Mouse (Mus musculus) kidney, postnatal 36 days (tissue): Measurements from ENCODE around the gene Hoxa13.

Source experiments
- DNase-seq, 2 experiments: peaks; one replicate each; pipeline ENCODE4 v3.0.0; 2021 to 2022; ENCODE audit warnings: mixed read lengths in 2 of 2

The Hoxa13 gene

DNA sequence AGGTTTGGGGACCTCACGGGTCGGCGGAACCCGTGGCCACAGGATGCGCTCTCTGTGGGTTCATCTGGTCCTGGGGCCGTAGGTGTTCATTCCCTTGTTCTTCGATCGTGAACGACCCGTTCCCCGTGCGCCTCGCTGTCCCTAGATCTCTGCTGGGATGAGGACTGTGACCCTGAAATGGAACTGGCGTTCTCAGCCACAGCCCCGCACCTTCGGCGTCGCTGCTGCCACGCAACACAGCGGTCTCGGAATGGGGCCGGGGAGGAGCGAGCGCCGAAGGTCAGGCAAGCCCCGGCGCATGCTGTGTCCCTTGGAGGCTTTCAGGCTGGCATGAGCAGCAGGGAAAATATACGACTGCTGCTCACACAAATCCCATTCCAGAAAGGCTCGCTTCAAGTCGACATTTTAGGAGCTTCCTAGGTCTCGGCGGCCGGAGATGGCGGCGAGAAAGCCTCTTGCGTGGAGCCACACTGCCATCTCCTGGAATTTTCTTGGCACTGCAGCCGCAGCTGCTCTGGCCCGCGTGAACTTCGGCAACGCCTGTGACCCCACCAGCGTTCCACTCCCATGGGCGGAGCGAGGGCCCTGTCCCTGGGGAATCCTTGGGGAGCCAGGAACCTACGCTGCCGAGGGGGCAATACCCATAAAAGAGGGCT lies 39.2 kb downstream of the Hoxa13 start, which contains the start of gene Hoxa7:
Gene Hoxa7 (minus strand): TSS at position 518 of the 656 bp plus-strand sequence.
- peak; percentile 95 to 97 for DNase-seq

DNA sequence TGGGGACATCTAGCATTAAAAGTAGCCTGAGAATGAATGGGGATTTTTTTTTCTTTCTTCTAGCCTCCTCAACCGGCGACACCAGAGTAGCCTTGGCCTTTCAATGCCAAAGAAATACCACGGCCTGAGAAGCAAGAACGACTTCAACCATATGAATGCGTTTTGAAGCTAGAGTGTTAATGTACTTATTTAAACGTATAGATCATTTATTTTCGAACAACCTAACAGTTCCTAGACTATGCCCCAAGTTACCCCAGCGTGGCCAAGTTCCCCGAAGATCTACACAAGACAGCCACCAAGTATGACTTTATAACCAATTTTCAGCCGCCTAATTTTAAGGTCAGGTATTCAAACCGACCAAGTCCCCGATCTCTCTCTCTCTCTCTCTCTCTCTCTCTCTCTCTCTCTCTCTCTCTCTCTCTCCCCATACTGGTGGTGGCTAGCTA lies 39.8 kb downstream of the Hoxa13 start:
- DNase-seq: peak in 1 of 2 experiments; percentile 27

DNA sequence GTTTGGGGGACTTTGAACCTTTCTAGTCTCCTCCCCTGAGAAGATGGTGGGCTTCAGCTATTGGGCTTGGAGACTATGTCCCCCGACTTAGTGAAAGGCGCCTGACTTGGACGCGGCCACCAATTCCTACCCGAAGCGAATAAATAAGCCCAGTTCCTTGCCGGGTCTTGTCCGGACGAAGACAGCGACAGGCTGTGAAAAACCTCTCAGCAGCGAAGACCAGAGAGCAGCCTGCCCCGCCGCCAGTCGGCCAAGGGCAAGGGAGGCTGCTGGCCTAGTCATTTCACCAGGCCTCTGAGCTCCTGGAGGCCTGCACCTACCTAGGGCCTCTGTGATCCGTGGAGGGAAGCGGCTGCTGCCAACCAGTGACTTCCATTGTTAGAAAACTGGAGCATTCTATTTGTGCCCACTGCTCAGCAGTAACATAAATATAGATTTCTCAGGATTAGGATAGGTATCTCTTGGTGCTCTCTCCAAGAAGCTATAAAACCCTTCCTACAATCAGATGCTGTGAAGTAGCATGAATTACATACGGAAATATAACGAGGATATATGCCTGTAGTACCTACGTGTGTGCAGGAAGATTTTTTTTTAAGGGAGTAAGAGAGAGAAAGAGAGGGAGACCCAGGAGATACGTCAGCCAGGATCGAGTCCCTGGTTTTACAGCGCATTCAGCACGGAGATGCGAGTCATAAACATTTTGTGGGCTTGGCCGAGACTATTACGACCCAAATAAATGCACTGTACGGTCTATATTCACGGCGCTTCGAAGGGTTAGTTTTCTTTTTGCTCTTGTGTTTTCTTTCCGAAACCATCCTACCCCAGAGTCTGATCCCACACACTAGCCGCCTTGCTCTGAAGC lies 40.4 kb downstream of the Hoxa13 start:
- DNase-seq: peak in 1 of 2 experiments; percentile 74

DNA sequence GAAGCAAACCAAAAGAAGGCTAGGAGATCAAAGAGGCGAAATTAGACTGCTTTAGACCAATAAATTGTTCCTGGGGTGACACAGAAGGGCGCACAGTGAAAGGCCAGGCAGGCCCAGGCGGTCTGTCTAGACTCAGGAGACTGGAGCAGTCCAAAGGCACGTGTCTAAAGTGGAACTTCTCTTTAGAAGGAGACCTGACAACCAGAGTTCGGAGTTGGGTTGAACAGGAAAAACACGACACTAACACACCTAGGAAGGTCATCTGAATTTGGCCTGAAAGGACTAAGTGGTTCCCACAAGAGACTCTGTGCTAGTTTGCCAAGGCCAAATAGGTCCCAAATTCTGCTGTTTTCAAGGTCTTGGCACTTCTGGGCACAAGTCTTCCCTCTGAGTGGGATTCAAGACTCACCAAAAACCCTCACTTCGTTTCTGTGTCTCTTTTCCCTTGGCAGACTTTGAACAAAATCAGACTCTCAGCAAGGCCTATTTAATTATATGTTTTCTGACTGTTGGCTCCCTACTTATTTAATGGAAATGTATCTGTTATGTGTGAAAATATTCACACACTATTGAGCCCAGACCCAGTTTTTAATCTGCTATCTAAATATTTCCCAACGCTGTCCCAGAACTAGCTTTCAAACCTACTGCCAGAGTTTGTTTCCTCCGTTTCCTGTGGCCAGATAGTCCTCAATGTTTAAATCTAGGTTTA lies 41.3 kb downstream of the Hoxa13 start:
- DNase-seq: peak in 1 of 2 experiments; percentile 50

DNA sequence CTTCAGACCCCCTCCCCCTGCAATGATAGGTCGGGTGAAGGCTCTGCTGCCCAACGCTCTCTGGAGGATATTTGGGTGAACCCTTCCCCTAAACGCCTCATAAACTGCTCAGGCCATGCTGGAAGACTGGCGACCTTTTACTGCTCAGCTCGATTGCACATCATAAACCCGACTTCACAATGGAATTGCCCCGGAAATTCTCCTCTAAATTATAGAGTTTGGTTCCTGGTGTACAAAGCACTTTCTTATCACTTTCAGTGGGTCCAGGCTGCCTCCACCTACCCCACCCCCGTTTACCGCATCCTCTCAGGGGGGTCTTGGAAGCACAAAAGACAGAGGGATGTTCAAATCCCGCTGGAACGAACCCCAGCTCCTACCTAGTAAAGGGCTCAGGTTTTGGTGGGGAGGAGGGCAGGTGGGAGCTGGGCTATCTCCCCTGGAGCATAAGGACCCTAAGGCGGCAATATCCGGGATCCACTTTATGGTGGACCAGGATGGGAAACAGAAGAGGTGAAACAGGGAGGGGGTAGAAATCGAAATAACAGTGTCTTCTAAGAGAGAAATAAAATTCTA lies 42.0 kb downstream of the Hoxa13 start:
- DNase-seq: peak in 1 of 2 experiments; percentile 40

DNA sequence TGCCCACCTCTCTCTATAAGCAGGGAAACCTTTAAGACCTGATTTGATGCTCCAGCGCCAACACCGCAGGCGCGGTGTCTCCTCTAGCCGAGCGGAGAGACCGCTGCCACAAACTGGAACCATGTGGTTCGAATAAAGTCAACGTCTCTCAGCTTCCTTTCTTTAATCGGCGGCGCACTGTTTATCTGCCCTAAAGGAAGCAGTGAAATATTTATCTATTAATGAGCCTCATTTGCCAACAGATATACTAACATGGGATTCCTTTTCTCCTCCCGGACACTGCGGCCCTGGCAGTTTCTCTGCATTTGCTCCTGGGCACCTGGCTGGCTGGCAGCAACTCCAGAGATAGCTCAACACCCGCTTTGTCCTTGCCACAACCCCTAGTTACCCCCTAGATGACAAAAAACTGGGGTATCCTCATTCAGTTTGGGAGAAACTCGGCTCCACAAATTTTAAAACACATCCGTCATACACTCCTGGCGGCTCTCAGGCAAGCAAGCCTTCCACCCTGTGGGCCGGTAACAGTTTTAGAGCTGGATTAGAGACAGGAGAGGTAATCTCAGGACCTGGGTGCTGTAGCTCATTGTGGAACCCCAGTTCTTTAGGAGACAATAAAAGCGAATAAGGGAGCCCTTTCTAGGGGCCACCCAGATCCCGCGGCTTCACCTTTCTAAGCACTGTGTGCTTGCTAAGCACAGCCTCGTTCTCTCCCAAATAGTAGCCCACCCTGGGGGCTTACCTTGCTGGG lies 42.6 kb downstream of the Hoxa13 start:
- peak in 1 of 2 experiments; percentile 58 for DNase-seq

DNA sequence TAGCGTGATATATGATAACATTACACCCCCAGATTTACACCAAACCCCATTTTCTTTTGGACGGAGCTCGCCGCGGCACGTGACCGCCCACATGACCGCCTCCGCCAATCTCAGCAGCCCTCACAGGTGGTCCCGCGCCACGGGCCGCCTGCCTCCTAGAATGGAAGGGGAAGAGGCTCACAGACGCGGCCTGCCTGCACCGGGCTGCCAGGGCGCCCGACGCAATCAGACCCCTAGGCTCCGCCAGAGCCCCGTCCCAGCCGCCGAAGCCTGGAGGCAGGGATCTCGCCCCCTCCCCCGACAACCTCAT lies 43.3 kb downstream of the Hoxa13 start:
- DNase-seq: peak; percentile 96

DNA sequence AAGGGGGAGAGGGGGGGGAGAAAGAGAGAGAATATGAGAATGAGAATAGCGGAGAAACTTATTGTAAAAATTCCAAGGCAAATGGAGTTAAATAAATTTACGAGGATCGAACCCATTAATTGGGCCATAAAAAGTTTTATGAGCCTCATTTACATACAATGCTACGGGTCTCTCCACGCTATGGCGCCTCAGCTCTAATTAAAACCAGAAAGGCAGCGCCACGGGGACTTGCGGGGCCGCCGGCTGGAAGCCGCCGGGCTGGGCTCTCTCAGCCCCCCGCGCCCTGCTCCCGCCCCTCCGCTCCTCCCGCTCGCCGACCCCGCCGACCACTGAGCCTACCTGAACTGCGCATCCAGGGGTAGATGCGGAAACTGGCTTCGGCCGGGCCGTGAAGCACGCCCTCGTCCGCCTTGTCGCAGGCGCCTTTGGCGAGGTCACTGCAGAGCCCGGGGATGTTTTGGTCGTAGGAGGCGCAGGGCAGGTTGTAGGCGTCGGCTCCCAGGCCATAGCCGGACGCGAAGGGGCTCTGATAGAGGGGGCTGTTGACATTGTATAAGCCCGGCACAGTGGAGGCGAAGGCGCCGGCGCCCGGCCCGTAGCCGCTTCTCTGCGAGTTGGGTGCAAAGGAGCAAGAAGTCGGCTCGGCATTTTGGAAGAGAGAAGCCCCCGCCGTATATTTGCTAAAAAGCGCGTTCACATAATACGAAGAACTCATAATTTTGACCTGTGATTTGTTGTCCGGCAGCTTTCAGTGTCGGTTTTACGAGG lies 43.8 kb downstream of the Hoxa13 start:
- DNase-seq: peak in 1 of 2 experiments; percentile 73

DNA sequence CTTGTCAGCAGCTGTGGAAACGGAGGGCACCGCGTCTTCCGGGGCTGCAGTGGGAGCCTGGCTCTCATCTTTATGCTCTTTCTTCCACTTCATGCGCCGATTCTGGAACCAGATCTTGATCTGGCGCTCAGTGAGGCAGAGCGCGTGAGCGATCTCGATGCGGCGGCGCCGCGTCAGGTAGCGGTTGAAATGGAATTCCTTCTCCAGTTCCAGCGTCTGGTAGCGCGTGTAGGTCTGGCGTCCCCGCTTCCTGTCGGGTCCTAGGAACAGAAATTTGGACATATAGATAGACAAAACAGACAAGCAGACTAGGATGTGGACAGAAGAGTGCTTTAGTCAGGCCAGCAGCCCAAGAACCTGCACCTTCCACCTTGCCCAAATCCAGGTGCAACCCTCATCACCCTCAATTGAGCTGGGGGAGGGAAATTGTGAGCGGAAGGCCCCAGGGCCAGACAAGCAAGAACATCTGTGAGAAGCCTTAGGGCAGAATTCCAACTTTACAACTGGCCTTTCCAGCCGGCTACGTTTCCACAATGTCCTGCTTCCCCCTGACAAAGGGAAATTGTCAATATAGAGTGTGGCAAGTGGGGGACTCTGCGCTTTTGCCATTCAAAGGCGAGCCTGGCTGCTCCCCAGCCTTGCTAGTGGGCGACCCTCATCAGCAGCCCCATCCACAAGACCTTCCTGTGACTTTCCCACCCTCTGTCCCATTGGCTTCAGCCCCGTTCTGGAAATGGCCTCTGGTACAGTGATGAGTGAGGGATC lies 44.7 kb downstream of the Hoxa13 start:
- DNase-seq: peak; percentile 12 to 64

DNA sequence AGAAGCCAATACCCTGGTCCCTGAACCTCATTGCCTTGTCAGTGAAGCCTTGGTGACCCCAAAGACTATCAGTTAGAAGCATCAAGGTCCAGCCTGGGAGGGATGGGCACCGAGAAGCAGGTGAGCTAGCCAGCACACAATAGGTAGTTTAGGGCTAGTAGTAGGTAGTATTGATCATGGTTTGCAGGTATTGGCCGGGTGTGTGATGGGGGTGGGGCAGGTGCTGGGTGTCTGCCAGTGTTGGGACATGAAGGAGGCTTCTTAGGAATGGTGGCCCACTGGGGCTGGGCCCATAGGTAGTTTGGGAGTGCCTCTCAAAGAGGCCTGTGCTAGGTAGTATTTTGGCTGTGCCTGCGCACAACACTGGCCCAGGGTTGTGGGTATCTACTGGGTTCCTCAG lies 45.6 kb downstream of the Hoxa13 start:
- peak in 1 of 2 experiments; percentile 45 for DNase-seq

DNA sequence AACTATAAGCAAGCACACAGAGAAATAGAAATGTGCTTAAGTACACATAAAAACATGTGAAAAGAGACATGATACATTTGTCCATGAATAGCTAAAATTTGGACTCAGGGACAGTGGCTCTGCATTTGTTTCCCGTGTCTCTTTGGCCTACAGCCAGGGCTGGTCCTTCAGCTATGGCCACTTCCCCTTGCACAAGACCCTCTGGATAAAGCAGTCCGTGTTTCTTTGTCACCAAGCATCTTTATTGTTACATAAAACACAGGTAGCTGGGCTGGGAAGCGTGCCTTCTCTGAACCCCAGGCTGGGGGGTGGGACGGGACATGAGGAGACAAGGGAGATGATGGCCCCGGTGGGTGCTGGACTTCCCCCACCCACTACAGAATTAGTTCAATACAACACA lies 46.4 kb downstream of the Hoxa13 start:
- peak in 1 of 2 experiments; percentile 49 for DNase-seq

DNA sequence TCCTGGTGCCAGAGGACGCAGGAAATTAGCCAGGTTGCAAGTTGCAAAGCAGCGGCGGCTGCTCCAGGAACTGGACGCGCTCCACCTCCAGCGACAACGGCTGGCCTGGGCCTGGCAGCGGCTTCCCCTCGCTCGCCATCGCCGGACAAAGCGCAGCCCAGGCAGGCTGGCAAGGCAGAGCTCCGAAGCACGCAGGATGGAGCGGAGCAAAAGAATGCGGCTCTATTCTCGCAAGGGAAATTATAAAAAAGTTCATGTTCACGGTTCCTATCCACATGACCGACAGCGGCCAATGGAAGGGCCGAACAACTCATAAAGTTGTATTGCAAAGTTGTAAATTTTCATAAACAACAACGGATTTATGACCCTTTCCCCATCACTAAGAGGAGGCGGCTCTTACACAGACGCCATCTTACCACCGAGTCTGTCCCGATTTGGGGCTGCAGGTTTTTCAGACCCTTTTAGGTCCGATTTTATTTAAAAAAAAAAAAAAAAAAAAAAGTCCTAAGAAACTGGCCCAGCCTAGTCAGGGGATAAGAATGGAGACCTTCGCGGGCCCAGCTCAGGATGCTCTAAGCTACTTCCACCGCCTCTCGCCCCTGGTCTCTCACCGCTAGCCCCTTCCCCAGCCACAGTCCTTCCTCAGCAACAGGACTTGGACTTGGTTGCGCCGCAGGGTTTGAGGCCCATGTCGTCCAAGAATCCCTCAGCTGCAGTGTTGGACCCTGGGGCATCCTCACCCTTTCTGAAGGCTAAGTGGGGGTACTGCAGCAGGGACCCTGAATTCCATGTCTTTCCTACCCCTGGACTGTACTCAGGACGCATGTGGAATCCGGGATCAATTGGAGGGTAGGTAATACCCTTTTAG lies 47.3 kb downstream of the Hoxa13 start, which contains the start of the genes Hoxa3 and Gm28308:
Gene Hoxa3 (minus strand): TSS at position 218 of the 868 bp plus-strand sequence.
Gene Gm28308 (minus strand): TSS at position 221 of the 868 bp plus-strand sequence.
- peak; percentile 85 to 88 for DNase-seq

DNA sequence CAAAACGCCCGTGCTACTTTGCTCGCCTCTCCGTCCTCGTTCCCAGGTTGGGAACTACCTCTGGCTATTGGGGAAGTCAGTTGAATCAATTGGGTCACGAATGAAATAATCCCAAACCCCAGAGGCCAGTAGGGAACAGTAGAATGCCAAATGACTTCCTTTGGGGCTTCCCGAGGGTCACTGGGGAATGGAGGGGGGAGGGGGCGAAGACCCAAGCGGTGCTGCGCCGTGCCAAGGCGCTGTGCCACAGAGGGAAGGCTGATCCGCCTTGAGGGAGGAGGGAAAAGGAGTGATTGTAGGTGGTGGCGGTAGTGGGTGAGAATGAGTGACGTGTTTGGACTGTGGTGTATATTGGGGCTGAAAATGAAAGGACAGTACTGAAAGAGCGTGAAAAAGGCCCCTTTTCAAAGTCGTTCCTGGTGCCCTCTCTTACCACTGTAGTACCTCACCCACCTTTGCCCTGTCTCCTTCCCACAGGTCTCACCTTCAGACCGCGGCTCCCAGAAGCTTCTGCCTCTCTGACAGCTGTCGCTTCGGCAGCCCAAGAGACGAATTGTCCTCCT lies 48.0 kb downstream of the Hoxa13 start:
- DNase-seq: peak; percentile 80 to 82

DNA sequence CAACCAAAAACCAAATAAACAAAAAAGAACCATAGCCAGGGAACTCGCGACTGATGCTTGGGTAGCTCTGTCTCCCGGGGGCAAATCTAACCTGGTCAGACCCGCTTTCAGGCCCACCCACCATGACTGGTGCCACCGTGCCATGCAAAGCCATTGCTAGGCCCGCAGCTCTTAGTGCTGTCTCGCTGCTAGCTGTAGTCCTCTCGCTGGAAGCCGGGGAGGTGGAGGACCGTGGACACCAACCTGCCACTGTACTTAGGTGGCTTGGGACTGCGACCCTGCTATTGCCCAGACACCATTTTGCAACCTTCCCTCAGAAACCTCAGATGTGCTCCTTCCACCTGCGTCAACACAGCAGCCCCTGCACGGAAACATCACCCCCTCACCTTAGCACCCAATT lies 48.7 kb downstream of the Hoxa13 start:
- peak in 1 of 2 experiments; percentile 55 for DNase-seq

DNA sequence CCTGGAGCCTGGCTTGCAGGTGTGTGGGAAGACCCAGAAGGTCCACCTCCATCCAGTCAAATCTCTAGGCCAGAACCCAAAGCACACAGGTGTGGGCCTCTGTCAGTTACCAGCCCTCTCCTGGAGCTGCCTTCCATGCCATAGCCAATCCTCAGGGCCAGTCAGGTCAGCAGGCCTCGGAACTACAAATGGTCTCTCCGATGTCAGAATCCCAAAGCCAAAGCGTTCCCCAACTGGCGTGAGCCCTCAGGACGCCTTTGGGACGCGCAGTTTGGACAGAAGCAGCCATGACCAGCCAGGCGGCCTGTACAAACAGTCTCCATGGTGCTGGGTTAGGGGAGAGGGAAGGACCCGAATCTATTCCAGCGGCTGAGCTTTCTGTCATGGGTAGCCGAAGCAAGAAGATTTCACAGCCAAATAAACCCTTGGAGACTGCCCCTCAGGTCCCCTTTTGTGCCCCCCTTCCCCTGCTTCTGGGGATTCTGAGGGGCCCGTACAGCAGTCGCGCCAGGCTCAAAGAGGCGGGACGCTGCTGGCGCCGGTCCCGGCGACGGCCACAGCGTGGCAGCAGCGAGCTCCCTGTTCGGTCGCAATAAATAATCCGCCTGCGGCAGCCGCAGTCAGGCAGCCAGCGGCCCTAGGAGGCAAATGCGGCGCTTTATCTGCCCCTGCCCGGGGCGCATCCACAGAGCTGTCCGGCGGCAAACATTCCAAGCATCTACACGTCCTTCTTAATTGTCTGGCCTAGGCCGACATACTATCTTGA lies 49.3 kb downstream of the Hoxa13 start:
- peak; percentile 88 to 94 for DNase-seq

DNA sequence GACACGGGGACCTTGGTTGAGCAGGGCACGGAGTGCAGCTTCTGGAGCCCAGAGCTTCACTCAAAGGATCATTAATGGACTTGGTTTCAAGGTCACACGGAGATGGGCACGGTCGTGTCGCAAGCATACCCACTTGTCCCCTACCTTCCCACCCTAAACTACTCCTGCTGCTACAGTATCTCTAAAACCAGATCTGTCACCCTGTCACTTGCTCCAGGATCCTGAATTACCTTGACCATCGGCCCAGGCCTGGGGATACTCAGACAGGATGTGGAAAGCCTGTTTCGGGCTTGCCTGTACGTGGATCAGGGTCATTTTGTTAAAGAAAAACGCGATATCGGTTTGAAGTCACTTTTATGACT lies 51.0 kb downstream of the Hoxa13 start:
- DNase-seq: peak in 1 of 2 experiments; percentile 41

DNA sequence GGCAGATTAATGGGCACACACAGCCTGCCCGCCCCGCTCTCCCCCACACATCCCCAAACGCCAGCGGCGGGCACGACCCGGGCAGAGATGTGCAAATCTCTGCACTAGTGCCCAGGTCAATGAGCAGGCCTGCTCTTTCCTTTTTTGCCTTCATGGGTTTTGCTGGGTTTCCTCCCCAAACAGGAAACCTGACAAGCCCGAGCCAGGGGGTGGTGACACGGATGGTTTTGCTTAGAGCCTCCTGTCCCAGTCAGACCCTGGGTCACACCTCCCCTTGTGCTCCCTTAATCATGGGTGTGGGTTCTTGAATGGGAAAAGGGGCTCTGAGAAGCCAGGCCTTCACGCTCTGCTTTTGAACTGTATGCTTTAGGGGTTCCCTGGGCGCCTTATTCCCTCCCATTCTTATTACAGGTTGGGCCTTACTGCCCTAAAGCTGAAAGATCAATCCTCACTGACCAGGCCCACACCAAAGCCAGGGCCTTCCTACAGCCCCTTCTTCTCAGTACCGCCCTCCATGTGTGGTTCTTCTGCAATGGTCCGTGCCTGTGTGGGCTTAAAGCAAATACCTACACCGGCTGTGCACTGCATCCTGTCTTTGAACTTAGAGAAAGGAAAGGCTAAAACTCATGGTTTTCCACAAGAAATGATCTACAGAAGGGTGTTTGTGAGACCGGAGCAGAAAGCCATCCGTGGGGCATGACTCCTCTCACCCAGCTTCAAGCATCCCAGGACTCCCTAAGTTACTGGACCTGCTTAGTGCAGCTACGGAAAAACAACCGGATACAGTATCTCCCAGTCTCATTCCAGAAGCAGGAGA lies 51.6 kb downstream of the Hoxa13 start:
- DNase-seq: peak in 1 of 2 experiments; percentile 10
